Mouse (Mus musculus): ENCODE results near the gene Uaca.

The Uaca gene

DNA sequence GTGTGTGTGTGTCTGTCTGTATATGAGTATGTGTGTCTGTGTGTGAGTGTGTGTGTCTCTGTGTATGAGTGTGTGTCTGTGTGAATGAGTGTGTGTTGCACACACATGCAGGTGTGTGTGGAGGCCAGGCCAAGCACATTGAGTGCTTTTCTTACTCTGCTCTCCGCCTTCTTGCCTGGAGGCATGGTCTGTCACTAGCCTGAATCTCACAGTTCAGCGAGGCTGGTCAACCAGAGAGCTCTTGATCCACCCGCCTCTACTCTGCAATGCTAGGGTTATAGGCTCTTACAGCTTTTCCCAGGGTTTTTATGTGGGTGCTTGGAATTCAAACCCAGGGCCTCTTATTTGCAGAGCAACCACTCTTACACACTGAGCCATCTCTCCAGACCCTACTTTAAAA, 84.3 kb downstream of the Uaca start:
- in situ Hi-C loops (cut with MboI, MseI) = no loop called here

GRCm38 (mm10) chr9:60885148-60885547, 90.8 kb downstream of the Uaca start:
- in situ Hi-C loops (cut with MboI, MseI) = no loop called here

GRCm38 (mm10) chr9:60886431-60887371, 92.4 kb downstream of the Uaca start:
- in situ Hi-C loops (cut with MboI, MseI) = no loop called here

DNA sequence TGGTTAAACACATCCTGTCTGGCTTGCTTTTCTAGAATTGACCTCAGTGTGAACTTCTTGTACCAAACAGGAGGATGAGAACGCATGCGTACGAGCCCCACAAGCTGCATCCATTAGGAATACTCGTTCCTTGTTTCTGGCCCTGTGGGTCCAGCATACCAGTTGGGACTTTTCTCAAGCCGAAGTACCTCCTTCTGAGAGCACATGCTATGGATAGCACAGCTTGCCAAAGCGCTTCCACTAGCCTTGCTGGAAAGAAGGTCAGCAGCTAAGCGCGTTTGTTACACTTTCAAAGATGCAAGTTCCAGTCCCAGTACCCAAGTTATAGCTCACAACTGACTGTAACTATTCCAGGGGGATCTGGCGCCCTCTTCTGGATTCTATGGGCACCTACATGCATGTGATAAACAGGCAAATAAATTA, 93.1 kb downstream of the Uaca start:
- in situ Hi-C loops (cut with MboI, MseI) = no loop called here

- in situ Hi-C loops (cut with MboI, MseI) = no loop called here
Observed at GRCm38 (mm10) chr9:60893511-60893910, 99.2 kb downstream of the Uaca start.

DNA sequence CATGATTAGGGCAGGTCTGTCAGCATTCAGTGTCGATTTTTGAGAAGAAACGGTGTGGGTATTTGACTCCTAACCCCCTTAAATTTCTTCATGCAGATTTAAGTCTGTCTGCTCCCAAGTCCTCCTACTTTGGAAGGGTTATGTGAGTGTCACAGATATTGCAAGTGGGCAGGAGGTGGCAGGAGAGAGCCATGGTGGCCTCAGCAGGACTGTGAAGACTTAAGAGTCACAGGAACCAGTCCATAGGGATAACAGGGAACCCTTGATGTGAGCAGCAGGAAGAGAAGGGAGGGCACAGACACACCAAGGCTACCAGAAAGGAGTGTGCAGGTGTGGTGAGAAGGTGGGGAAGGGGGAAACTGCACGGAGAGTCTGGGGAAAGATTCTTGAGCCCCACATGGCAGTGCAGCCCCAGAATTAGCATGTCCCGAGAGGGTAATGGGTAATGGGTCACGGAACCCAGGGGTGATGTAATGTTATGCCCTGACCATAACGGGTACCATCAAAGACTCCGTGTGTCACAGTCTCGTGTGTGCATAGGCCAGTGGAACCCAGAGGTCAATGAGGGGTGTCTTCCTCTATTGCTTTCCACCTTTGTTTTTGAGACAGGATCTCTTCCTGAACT, 101.3 kb downstream of the Uaca start:
- in situ Hi-C loops (cut with MboI, MseI) = no loop called here

DNA sequence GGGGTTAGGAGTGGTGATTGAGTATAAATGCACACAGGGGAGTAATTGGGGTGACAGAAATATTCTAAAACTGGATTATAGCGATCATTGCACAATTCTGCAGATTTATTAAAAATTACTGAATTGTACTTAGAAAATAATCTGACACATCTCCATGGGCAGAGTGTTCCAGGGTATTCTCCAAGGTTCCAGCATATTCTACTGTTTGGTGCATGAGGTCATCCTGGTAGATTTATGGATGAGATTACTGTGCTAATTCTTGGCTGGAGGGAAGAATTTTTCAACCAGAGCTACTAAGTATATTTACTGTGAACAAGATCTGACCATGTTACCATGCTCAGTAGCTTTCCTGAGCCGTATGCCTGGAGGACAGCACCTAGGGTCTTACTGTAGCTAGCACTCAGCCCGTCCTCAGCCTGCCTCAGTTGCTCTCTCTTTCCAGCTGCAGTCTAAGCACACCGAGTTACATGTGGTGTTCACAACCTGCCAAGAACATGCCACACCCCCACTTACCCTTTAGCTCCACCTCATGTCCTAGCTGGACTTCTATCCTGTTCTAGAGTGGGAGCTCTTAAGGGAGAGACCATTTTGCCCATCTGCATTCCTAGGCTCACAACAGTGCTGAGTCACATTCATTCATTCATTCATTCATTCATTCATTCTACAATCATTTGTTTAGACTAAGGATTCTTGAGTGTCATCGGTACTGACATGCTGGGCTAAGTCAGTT, 104.1 kb downstream of the Uaca start:
- in situ Hi-C loops (cut with MboI, MseI) = no loop called here

DNA sequence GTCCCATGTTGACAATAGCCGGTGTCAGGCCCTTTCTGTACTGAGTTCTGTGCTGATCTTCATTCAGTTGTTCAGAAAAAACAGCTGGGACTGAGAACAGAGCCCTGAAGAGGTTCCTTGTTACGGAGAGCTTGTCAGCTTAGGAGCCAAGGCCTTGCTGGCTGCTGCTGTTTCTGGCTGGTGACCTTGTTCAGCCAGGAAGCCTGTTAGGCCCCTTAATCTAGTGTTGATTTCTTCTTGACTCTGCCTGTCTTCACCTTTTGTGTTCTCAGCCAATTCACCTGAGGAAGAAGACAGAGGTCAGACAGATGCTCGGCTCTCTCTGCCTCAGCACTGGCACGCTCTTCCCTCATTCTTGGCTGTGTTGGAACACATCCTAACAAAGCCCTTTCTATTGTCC, 104.9 kb downstream of the Uaca start:
- in situ Hi-C loops (cut with MboI, MseI) = no loop called here

DNA sequence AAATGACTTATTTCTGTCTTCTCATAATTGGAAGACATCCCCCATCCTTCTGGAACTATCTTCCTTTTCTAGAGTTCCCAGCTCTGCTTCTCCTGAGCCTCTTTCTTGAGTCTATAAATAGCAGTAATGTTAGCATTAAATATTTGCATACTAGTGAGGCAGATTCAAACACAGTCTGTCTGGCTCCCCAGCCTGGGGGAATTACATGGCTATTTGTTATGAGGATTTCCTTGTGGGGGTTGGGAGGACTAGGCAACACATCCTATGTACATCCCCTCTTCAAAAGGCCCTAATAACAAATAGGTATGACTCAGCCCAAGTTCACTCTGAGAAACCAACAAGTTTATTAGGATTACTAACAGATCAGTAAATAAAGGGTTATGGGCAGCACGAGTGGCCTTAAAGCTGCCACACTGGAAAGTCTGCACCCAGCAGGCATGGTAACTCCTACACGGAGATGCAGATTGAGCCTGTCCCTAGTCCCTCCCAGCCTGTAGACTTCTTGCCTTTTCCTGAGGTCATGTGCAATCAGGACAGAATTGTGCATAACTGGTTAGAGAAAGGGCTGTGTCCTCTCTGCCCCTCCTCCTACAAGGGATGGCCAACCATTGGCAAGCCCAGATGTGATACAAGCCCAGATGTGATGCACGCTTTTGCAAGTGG, 105.6 kb downstream of the Uaca start:
- in situ Hi-C loops (cut with MboI, MseI) = no loop called here

DNA sequence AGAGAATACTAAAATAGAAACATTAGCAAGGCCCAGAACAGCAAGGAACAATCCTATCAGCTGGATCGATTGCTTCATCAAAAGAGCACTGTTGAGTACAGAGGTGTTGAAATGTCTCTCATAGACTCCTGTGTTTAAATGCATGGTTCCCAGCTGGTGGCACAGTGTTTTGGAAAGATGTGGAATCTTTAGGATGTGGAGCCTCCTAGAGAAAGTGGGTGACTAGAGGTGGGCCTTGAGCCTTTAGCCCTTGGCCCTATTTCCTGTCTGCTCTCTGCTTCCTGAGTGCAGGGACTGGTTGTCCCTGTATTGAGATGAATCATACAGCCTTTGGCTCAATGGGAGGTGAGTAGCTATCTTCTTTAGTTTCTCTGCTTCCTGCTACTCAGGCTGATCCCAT, 117.9 kb downstream of the Uaca start:
- in situ Hi-C loops (cut with MboI, MseI) = no loop called here

GRCm38 (mm10) chr9:60913626-60914025, 119.3 kb downstream of the Uaca start:
- in situ Hi-C loops (cut with MboI, MseI) = no loop called here

- in situ Hi-C loops (cut with MboI, MseI) = no loop called here
Observed at GRCm38 (mm10) chr9:60919936-60920672, 125.8 kb downstream of the Uaca start.

- in situ Hi-C loops (cut with MboI, MseI) = no loop called here
Observed at GRCm38 (mm10) chr9:60920673-60921062, 126.3 kb downstream of the Uaca start.

DNA sequence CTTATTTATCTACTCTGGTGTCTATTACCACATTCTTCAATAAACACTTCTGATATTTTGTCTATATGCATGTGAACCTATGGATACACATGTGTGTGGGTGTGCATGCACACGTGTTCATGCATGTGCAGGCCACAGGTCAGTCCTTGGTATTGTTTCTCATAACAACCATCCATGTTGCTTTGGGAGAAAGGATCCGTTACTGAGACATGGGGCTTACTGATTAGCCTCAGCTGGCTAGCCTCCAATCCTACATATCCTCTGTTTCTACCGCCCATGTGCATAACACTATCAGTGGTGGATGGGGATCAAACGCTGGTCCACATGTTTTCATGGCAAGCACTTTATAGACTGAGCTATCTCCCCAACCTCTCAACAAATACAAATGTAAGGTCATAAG, 126.9 kb downstream of the Uaca start:
- in situ Hi-C loops (cut with MboI, MseI) = no loop called here

DNA sequence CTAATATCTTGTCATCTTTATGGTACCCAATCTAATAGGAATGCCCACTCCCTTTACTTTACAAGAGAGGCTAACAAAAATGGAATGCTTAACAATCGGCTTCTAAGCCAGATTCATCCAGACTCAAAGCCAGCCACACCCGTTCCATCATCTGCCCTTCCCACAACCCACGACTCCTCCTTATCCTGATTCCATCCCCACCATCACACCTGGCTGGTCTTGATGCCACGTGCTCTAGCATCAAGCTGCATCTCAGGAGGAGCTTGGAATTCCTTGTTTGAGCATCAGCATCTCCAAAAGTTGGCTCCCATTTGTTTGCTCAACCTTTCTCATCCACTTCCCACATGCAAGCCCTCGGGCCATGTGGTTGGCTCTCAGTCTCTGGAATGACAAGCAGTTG, 127.5 kb downstream of the Uaca start:
- in situ Hi-C loops (cut with MboI, MseI) = no loop called here

- in situ Hi-C loops (cut with MboI, MseI) = loop anchor here (5.0 to 25.0 kb wide), 2 partner anchors 1526 to 1661 kb away; no protein-coding TSS in a partner anchor
Observed at GRCm38 (mm10) chr9:60926301-60926700, 132.0 kb downstream of the Uaca start.

DNA sequence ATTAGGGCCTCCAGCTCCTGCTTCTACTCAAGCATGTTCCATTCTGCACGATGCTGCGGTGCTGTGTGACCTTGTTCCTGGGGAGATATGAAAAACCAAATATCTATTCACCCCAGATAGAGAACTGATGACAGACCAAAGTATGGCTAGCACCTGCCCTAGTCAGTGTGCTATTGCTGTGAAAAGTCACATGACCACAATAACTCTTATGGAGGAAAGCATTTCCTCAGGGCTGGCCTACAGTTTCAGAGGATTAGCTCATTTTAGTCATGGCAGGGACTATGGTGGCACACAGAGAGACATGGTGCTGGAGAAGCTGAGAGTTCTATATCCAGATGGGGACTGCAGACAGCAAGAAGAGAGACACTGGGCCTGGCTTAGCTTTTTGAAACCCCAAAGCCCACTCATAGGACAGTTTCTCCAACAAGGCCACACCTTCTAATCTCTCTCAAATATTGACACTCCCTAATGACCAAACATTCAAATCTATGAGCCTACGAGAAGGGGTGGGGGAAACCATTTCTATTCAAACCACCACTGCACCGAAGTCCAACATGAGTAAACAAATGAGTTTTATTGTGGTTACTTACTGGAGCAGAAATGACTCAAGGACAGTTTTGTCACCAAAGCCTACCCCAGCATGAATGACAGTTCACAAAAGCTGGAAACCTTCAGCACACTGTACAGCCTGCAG, 135.1 kb downstream of the Uaca start:
- in situ Hi-C loops (cut with MboI, MseI) = loop anchor here (5.0 to 25.0 kb wide), 2 partner anchors 1523 to 1658 kb away; no protein-coding TSS in a partner anchor
